Mouse (Mus musculus) cerebellum, adult (tissue): ENCODE results near the gene Myh9.
"Not testable (repeated sequence)": the region's sequence is repeated elsewhere in the genome, so short reads cannot be mapped to it uniquely, and the experiment has no call there.

Experiments used
- ATAC-seq: cut with Nextera tagmentation; 2 replicates; pipeline ENCODE4 v1.9.2; 2017; ENCODE audit warnings: mild to moderate bottlenecking, moderate library complexity, mixed read lengths; ENCODE audit not compliant: insufficient number of reproducible peaks, low FRiP score, low TSS enrichment

Myh9 gene

GRCm38 (mm10) chr15:77764391-77765006 is 77.5 kb downstream of the Myh9 start:
- no peak for ATAC-seq

GRCm38 (mm10) chr15:77763702-77764101 is 78.3 kb downstream of the Myh9 start:
- ATAC-seq = no peak

- ATAC-seq = no peak
Measured at GRCm38 (mm10) chr15:77763050-77763449, 78.9 kb downstream of the Myh9 start.

- no peak for ATAC-seq
Measured at GRCm38 (mm10) chr15:77761561-77762380, 80.2 kb downstream of the Myh9 start.

- ATAC-seq = no peak
Measured at GRCm38 (mm10) chr15:77761083-77761482, 80.9 kb downstream of the Myh9 start.

GRCm38 (mm10) chr15:77760037-77760436 is 81.9 kb downstream of the Myh9 start:
- ATAC-seq = no peak

GRCm38 (mm10) chr15:77757586-77758226 is 84.3 kb downstream of the Myh9 start:
- ATAC-seq = no peak

GRCm38 (mm10) chr15:77756848-77757247 is 85.1 kb downstream of the Myh9 start, which contains the start of gene Apol8:
Apol8 (minus strand) TSS chr15:77757003.
- ATAC-seq = peak; percentile 57

GRCm38 (mm10) chr15:77756081-77756480 is 85.9 kb downstream of the Myh9 start:
- ATAC-seq = no peak

GRCm38 (mm10) chr15:77755132-77755531 is 86.8 kb downstream of the Myh9 start:
- ATAC-seq = no peak

- no peak for ATAC-seq
Measured at GRCm38 (mm10) chr15:77752443-77752842, 89.5 kb downstream of the Myh9 start.

- no peak for ATAC-seq
Measured at GRCm38 (mm10) chr15:77750461-77750860, 91.5 kb downstream of the Myh9 start.

GRCm38 (mm10) chr15:77749717-77750116 is 92.3 kb downstream of the Myh9 start:
- peak; percentile 89 for ATAC-seq

GRCm38 (mm10) chr15:77748414-77748813 is 93.6 kb downstream of the Myh9 start:
- no peak for ATAC-seq

GRCm38 (mm10) chr15:77746326-77746725 is 95.6 kb downstream of the Myh9 start:
- no peak for ATAC-seq

- ATAC-seq = no peak
Measured at GRCm38 (mm10) chr15:77745081-77745480, 96.9 kb downstream of the Myh9 start.

GRCm38 (mm10) chr15:77744632-77745031 is 97.3 kb downstream of the Myh9 start:
- ATAC-seq = no peak

GRCm38 (mm10) chr15:77741556-77741955 is 100.4 kb downstream of the Myh9 start:
- ATAC-seq = not testable (repeated sequence)

- no peak for ATAC-seq
Measured at GRCm38 (mm10) chr15:77740511-77741297, 101.3 kb downstream of the Myh9 start.

- ATAC-seq = not testable (repeated sequence)
Measured at GRCm38 (mm10) chr15:77733903-77734302, 108.1 kb downstream of the Myh9 start.
